Mouse (Mus musculus) gastrocnemius, postnatal 25 days (tissue): ENCODE measurements around the gene Igsf9b. TPM values are rescaled to one million over a fixed set of nuclear protein-coding genes. Genes with fewer than 3 reads are reported as not detected.

Source experiments
- DNase-seq: peaks from one replicate; pipeline ENCODE4 v3.0.0; 2022
- total RNA-seq, 2 experiments: library from RNA; stranded (reverse); gene quantifications; 1 replicate in 1 of 2; 2 replicates in 1 of 2; pipeline ENCODE4 v1.2.3; 2021

The Igsf9b gene
- total RNA-seq, 2 experiments from 2014 or later, result 2.0 to 5.8 TPM

DNA sequence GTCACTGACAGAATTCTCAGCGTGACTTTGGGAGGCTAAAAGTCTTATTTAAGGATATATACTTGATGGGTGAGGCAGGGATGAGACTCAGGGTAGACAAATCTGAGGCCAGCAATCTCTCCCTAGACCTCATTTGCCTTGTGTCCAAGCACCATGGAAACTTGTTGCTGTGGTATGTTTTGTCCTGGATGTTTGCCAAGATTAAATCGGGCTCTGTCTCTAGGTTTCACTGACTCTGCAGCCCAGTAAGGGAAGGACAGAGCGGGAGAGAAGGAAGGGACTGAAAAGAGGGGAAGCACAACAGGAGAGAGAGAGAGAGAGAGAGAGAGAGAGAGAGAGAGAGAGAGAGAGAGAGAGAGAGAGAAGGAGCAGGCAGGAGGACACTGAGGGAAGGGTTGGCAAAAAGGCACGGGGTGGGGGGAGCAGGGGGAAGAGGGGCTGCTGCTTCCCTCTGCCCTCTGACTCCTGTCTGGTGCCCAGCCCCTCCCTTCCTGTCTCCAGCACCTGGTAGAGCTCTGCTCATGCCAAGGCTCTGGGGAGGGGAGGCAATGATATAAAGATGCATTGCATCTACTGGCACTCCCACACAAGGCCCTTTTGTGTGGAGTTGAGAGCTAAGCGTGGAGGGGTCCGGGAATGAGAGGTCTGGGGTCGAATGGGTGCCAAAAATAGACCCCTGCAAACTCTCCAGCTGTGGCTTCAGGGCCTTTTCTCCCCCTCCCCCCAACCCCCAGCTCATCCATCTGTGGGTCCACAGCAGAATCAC lies 9.3 kb upstream of the Igsf9b start:
- DNase-seq, result no peak

DNA sequence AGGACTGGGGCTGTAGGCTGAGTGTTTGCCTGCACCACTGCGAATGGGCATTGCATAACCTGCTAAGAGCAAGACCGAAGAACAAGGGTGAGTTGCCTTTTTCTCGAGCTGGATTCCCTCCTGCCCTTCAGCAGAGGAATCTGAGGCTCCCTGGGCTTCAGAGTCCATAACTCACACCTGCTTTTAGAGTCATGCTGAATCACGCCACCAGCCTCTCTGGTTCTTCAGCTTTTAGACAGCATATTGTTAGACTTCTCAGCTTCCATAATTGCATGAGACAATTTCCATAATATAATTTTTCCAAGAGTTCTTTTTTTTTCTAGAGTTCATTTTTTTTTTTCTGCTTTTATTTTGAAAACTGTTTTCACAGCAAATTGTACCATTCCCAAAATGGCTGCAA lies 4.6 kb upstream of the Igsf9b start:
- DNase-seq, result no peak

DNA sequence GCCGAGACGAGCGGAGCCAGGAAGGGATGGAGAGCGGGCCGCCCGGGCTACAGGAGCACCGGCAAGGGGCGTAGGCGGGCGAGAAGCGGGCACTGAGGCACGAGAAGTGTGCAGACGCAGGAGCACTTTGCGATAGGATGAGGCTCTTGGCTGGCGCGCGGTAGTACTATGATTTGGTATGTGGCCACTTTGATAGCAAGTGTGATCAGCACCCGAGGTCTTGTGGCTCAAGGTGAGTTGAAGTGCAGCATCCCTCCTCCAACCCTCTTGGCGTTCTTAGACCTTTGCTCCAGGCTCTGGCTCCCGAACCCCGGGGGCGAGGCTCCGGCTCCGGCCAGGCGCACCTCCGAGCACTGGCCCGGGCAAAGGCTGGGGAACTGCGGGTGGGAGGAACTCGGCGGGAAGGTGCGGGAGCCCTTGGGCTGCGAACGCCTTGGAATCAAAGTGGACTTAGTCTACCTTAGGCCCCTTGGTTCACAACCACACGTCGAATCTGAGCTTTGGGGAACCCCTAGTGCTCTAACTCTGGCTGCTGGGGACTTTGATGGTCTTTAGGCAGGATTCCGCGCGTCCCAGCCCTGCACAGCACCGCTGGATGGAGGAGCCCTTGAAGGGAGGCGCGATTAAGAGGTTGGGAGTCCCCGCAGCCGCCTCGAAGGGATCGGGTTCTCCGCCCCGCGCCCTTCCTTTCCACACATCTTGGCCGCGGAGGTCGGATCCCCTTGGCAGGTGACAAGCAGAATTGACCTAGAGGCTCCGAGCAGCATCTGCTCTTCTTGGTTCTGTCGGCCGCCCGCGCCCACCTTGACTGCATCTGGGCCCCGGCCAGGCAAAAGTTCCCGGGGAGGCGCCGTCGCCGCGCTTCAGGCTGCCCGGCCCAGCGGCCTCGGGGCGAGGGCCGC lies 533 bp downstream of the Igsf9b start:
- no peak for DNase-seq

DNA sequence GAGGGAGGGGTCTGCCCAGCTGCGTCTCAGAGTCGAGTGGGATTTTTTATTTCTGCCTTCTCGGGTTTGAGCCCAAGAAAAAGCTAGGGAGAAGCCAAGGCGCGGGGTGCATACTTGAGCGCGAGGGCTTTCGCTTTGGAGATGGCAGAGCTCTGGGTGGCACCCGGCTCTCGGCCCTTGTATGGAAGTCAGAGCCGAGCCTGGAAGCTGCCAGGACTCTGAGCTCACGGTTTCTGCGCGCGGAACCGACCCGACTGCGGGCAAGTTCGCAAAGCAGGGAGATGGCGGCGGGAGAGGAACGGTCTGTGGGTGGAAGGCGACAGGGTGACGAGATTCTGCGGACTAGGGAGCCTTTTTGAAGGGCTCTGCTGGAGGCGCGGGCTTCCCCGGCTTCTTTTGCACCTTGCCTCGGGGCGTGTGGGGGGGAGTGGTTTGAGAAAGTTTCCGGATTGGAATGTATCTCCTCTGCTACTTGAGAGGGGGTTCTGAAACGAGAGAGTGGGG lies 1.2 kb downstream of the Igsf9b start:
- no peak for DNase-seq

DNA sequence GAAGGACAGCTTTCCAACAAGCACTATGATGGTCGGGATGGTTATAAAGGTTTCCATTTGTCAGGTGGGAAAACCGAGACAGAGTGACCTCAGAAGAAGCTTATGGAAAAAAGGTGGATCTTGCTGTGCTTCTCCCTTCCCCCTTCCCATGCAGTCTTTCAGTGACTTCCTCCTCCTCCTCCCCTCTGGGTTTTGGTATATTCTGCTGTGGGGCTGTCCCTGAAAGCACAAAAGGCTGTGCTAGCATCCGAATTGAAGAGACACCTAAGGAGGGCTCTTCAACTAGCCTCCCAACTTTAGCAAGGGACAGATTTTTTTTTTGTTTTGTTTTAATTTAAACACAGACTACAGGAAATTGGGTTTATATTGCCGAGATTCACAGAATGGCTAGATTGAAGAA lies 1.7 kb downstream of the Igsf9b start:
- no peak for DNase-seq

DNA sequence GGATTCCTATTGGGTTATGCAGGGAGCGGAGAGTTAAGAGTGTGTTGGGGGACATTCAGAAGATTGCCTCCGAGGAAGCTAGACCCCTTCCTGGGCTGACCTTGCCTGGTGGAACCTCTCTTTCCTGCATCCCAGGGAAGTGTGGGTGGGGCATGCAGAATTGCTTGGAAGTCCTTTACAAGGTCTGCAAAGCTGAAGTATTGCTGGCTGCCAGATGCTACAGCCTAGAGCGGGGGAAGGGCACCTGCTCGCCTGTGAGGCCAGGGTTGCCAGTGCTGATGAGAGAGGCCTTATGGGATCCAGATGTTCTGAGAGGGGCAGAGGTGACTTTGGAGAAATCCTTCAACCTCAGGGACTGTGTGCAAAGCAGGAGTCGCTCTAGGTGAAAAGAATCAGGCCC lies 2.5 kb downstream of the Igsf9b start:
- no peak for DNase-seq

DNA sequence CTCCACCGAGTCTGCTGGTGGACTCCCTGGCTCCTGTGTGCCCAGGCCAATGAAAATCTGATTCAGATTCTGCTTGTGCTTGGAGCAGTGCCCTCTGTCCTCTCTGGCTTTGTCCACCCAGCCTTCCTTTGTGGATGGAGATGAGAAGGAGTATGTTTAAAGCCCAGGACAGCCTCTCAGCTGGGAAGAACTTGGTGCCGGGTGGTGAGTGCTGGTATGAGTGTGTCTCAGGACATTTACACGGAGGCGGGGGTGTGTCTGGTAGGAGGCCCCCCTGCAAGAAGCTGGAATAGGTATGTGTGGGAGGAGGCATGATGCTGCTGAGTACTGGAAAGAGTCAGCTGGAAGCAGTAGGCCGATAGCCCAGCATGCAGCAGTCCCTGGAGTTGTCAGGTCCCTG lies 3.3 kb downstream of the Igsf9b start:
- no peak for DNase-seq

DNA sequence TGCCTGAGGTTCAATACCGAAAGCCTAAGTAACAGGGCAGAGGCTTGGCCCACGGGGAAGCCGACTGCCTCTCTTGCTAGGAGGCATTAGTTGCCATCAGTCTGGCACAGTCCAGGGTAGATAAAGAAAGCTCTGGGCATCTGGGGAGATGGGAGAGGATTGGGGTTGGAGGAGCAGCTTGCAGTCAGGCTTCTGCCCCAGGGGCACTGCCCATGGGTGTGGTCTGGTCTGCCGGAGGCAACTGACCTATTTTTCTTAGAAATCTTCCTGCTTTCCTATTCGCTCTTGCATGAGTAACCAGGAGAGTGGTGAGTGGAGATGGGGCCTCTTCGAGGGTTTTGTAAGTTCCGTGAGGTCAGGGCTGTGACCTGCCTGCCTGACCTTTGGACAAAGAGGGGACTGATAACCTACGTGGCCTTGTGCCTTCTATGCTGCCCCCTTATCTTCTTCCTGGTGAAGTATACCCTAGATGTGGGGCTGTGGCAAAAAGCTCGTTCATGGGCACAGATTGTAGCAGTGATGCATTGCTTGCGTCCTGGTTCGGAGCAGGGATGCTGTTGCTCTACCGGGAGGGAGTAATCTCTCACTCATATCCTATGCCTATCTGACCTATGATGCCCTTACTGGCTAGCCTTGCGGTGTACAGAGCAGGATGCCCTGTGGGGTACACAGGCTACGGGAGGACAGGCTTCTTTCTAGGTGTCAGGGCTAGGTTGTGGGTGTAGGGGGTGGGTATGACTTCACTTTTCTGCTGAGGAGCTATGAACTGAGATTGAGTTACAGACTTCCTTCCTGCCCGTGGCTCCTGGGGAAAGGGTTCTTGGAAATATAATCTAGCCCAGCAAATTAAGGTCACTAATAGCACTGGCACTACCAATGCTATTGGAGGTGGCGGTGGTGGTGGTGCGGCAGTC lies 4.8 kb downstream of the Igsf9b start:
- no peak for DNase-seq

DNA sequence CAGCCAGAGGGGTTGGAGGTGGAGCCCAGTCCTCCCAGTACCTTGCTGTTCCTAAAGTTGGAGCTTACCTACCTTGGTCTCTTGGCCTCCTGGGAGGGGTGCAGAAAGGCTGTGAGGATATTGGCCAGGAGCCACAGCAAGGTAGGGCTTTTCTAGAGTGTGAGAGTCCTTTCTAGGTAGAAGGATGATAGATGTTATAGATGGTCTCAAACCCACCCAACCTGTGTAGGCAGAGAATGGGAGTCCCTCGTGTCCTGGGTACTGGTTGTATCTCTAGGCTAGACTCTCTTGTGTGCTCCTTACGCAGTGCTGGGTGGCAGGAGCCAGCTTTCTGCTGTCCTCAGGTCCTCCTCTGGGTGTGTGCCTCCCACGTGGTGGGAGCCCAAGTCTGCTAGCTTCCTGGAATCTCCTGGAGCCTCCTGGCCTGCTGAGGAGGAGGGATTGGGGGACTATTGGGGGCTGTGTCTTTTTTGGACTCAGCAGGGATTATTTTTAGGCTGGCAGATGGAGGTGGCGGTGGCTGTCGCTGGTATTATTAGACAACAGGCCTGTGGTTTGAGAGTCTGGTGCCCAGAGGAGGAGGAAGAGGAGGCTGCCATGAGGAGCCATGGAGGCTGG lies 5.6 kb downstream of the Igsf9b start:
- no peak for DNase-seq

DNA sequence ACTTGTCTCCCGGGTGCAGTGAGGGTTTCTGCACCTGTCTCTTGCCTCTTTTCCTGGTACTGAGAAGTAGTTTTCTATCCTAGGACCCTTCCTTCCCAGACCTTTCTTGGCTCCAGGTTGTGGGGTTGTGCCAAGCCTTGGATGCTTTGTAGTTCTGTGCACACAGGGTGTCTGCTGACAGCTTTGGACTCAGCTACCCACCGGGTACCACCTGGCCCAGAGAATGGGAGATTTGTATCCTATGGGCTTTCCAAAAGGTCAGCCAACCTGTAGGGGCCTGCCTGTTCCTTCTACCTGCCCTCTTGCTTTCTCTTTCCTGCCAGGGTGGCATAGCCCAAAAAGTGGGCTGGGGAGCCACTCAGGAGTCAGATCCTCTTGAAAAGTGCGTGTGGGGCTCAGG lies 6.5 kb downstream of the Igsf9b start:
- no peak for DNase-seq

DNA sequence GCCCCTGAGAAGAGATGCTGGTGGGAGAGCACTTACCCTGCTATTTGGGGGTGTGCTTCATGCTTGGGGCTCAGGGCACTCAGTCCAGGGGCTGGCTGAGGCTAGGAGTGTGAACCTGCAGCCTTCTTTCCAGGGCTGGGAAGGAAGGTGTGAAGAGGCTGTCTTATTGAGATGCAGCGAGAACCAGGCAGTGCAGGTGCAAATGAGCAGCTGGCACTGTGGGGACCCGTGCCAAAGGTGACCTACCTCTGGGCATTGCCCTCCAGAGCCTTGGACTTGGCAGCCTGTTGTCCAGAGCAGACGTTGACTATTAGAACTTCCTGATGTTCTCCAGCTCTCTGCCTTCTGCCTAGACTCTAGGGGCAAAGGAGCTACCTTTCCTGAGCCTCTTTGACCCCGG lies 7.6 kb downstream of the Igsf9b start:
- DNase-seq, result no peak

DNA sequence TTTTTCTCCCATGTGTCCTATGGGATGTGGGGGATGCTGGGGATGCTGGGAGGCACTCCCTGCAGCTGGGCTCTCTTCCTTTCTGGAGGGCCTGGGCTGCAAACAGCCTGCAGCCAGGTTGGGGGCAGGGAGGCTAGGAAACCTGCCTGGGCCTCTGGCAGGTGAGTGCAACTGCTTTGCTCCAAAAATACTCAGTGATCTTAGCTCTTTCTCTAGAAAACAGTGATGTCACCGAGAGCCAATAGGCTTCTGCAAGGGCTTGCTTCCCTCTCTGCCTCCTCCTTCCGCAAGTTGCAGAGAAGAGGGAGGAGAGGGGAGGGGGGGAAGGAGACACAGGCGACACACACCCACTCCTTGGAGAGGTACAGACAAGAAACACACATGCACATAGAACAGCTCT lies 8.3 kb downstream of the Igsf9b start:
- DNase-seq, result no peak

DNA sequence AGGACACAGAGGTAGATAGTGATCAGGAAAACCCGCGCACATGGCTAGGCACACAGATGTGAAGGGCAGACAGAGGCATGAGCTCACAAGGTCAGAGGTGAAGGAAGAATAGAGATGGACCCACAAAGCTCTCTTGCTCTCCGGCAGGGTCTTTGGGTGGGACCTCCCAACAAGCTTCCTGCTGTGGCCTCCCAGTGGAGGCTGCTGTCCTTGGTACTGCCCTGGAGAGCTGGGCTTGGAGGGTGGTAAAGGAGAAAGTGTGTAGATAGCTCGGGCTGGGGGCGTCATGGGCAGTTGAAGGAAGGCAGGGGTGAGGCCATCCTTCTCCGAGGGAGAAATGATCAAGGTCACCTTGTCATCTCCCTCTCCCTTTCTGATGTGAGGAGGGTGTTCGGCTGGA lies 9.0 kb downstream of the Igsf9b start:
- no peak for DNase-seq

DNA sequence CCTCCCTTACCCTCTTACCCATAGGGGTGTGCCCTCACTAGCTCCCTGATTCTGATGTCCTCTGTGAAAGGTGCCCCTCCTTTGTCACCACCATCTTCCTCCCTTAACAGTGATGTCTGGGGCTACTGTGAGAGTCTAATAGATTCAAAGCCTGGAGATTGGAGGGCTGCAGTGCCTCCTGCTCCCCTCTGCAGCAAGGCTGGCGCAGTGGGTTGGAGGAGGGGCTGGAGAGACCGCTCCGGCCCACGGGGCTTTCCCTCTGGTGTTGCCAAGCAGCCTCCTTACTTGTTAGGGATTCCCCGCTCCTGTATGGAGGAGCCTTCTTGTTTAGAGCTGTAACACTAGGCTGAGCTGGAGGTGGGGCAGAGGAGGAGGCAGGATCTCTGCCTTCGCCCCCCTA lies 9.6 kb downstream of the Igsf9b start:
- DNase-seq, result no peak

DNA sequence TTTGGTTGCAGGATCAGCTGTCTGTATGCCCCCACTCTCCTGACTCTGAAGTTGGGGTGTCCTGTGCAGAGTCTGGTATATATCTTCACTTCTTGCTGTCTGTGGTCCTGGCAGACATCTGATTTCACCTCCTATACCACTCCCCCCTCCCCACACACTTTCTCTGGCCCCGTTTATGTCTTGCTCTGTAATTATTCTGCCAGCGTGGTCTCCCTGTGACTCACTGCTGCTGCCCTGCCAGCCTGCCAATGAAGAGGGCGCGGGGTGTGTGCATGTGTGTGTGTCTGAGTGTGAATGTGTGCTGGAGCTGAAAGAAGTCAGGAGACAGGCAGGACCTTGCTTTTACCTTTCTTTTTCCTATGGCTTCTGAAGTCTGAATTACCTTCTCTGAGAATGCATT lies 11.0 kb downstream of the Igsf9b start:
- no peak for DNase-seq

DNA sequence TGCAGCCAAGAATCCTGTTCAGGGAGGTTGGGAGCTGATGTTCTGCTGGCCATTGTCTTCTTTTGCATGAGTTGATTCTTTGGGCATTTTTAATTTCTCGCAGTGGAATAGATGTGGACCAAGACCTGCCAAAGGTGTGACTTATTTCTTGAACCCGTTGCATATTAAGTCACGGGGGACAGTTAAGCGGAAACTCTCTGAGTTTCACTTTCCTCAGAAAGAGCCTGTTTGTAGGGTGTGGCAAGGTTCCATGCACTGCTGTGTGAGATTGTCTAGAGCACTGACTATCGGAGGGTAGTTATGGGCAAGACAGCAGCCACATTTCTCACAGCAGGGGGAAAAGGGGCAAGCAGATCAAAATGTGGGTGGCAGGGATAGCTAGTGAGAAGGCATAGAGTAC lies 14.4 kb downstream of the Igsf9b start:
- no peak for DNase-seq

DNA sequence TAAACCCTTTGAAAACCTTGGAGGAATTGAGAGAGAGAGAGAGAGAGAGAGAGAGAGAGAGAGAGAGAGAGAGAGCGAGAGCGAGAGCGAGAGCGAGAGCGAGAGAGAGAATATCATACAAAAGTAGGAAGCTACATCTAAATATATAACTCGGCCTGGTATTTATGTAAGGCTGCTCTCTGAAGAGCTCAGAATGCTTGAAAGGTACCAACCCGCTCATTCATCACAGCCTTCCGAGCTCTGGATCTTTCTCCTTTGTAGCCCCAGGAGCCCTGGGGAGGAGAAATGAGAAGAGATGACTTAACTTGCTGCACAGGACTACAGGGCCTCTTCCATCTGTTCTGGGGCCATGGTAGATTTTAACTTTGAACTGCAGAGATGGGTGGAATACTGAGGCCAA lies 22.3 kb downstream of the Igsf9b start:
- no peak for DNase-seq

DNA sequence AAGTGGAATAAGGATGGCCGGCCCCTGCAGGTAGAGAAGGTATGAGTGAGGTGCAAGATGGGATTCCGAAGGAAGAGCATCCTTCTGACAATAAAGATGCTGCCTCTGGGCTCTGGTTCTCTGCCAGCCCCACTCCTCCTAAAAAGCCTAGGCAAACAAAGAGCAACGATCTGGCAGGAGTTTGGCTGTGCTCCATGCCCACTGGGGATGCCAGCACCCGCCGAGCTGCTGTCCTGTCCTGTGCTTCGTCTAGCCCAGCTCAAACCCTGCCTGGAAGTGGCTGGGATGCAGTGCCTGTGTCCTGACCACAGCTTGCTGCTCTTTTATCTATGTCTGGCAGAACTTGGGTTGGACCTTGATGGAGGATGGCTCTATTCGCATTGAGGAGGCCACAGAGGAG lies 23.3 kb downstream of the Igsf9b start:
- DNase-seq, result no peak

DNA sequence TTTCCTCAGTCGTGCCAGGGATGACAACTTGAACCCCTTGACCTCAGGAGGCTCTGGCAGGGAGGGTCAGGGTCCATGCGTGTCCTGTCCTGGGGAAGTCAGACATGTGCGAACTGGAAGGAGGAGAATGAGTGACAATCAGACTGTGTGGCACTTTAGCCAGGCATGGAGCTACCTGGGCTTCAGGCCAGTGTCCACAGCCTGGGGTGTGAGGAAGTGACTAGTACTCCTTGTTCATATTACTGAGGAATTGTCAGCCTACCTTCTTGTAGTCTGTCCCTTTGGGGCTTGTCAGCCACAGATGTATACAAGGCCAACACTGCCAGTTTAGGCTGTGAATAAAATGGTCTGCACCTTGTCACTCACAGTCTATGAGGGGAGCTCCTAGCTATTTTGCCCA lies 24.4 kb downstream of the Igsf9b start:
- no peak for DNase-seq

DNA sequence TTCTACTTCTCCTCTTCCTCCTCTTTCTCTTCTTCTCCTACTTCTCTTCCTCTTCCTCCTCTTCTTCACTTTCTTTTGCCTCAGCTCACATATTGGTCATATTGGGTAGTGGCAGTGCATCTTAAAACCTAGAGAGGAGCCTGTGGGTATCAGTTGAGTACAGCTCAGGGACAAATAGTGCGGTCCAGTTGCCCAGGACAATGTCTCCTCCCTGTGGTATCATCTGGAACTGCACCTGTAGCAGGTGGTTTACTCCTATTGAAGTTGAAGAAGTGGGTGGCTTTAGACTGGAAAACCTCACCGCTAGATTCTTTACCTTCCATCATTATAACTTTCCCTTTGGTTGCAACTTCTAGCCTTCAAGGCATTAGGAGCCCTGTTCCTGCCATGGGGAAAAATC lies 26.9 kb downstream of the Igsf9b start:
- peak; percentile 21 for DNase-seq

DNA sequence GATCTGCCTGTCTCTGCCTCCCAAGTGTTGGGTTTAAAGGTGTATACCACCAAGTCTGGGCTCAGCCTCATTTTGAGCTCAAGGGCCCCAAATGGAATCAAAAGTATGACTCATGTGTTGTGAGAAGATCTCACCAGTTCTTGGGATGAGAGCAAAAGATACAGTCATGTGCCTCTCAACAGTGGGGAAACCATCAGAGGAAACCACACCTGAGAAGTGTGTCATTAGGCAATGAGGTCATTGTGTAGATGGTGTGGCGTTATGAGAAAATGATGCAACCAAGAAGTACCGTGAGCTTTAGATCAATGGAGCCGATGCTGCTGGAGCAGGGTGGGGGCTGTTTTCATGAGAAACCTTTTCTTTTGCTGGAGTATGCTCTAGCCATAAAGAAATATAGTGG lies 28.6 kb downstream of the Igsf9b start:
- no peak for DNase-seq

DNA sequence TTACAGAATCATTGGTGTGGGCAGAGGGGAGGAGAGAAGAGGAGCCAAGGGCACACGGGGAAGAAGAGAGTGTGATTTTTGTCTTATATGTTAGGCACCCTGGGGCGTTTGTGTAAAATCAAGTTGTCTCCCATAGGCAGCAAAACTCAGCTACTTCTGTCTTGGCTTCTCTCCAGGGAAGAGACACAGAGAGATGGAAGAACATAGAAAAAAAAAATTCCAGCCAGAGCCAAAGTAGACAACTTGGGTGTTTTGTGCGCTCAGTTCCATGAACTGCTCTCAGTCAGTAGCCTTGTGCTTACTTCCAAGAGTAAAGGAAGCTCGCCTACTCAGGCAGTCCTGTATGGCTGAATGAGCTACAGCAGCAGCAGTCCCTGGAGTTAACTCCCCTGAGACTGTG lies 31.4 kb downstream of the Igsf9b start:
- no peak for DNase-seq
